Mouse (Mus musculus): Measurements from ENCODE around the gene 4933434E20Rik. TPM values are rescaled to one million over a fixed set of nuclear protein-coding genes. Genes with fewer than 3 reads are reported as not detected.
A peak's percentile ranks its signal among the peaks of the same experiment; 100 is the strongest.

The 4933434E20Rik gene
- polyA plus RNA-seq, 1 experiment from 2014 or later, result 206 TPM

DNA sequence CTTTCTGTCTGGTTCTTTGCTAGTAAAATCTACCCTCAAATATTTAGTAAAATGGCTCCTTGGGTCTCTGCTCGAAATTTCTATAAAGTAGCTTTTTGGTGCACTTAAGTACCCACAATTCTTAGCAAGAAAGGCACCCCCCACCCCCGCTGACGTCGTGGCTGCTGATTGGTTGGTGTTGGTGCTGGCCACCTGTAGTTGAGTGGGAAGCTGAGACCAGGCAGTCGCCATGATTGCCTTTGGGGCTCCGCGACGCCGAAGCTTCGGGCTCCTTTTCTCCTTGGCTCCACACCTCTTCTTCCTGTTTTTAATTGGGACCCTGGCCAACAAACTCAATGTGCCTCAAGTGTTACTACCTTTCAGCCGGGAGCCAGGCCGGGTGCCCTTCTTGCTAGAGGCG lies 52.5 kb downstream of the 4933434E20Rik start, which contains the start of gene Nup210l:
Nup210l (plus strand) TSS at position 195 of the 400 bp plus-strand sequence.
- Histone ChIP-seq H3K27me3 (replicated peaks) (no peaks in the 10 kb centered on the region), H3K4me3 (replicated peaks) (no peak within 1 kb of the TSS), H3K4me2 (no peak within 1 kb of the TSS), H3K27ac (replicated peaks) (no peak within 1 kb of the TSS), H3K36me3 (peaks cover 18% of the 10 kb centered on the region), H3K9ac (replicated peaks) (no peak within 1 kb of the TSS), H3K4me1 (no peaks in the 10 kb centered on the region), H3K9me3 (replicated peaks) (no peaks in the 10 kb centered on the region)
- ATAC-seq (ENCODE audit: low FRiP score), result no peak
- WGBS, result 87% methylated on average over 13 of the region's 13 CpGs

DNA sequence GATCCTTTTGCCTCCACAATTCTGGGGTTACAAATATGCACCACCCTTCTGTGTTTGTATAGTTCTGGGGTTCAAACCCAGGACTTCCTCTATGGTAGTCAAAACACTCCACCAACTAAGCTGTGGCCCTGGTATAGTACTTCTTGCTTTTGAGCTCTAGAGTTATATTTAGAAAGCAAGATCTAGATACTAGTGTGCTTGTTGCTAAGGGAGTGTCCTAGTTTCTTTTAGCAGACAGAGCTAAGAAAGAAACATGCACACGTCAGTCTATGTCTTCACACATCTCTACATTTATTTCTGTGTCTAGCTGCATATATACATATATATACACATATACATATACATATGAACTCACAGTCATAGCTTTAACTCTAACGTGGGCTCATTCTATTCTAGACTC lies 60.3 kb downstream of the 4933434E20Rik start:
- ATAC-seq (ENCODE audit: low FRiP score), result no peak
- 92% methylated on average over 2 of the region's 2 CpGs for WGBS
- no peaks in the 10 kb centered on the region for H3K27me3 ChIP-seq (replicated peaks)
- no peak overlapping the region for H3K4me3 ChIP-seq (replicated peaks)
- H3K36me3 ChIP-seq, result no peaks in the 10 kb centered on the region
- H3K27ac ChIP-seq (replicated peaks), result no peak overlapping the region
- H3K4me2 ChIP-seq, result no peak overlapping the region
- no peak overlapping the region for H3K9ac ChIP-seq (replicated peaks)
- H3K9me3 ChIP-seq (replicated peaks), result no peaks in the 10 kb centered on the region
- H3K4me1 ChIP-seq, result no peaks in the 10 kb centered on the region

DNA sequence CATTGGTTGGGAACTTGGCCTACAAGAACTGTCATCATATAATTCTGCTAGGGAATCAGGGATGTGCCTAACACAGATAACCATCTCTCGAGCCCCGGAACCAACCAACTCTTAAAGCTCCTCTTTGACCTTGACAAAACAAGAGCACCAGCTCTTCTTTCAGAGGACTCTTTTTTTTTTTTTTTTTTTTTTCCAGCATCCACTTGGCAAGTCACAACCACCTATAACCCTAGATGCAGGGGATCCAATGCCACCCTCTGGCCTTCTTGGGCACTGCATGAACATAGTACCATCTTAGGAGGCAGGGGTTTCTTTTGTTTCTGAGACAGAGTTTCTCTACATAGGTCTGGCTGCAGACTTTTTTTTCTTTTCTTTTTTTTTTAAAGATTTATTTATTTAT lies 62.9 kb downstream of the 4933434E20Rik start:
- WGBS, result 88% methylated on average over 2 of the region's 2 CpGs
- no peak overlapping the region for H3K9ac ChIP-seq (replicated peaks)
- no peaks in the 10 kb centered on the region for H3K27me3 ChIP-seq (replicated peaks)
- H3K4me3 ChIP-seq (replicated peaks), result no peak overlapping the region
- H3K4me1 ChIP-seq, result no peaks in the 10 kb centered on the region
- no peak for ATAC-seq (ENCODE audit: low FRiP score)
- H3K9me3 ChIP-seq (replicated peaks), result no peaks in the 10 kb centered on the region
- H3K36me3 ChIP-seq, result no peaks in the 10 kb centered on the region
- H3K4me2 ChIP-seq, result no peak overlapping the region
- no peak overlapping the region for H3K27ac ChIP-seq (replicated peaks)

DNA sequence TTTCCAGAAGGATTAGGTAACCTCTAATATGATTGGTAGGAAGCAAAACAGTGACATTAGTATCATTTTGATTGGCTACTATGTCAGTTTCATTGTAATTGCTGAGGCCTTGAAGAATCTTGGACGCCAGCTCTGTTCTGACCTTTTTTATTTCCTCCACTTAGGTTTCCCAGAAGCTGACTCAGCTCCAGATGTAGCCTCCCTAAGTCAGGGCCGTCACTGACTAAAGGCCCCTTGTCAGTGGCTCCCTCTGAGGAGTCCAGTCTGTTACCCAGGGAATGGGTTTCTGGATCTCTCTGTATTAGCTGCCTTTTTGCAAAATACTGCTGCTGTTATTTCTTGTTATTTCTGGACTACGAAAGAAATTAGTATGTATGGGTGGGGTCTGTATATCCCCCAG lies 64.1 kb downstream of the 4933434E20Rik start:
- no peaks in the 10 kb centered on the region for H3K27me3 ChIP-seq (replicated peaks)
- no peak overlapping the region for H3K4me2 ChIP-seq
- H3K27ac ChIP-seq (replicated peaks), result no peak overlapping the region
- no peak overlapping the region for H3K9ac ChIP-seq (replicated peaks)
- no peak overlapping the region for H3K4me3 ChIP-seq (replicated peaks)
- H3K4me1 ChIP-seq, result no peaks in the 10 kb centered on the region
- no peaks in the 10 kb centered on the region for H3K9me3 ChIP-seq (replicated peaks)
- ATAC-seq (ENCODE audit: low FRiP score), result no peak
- no peaks in the 10 kb centered on the region for H3K36me3 ChIP-seq
- WGBS, result 82% methylated on average over 3 of the region's 3 CpGs

MicroRNAs within 50 kb of the gene (microRNA counts, 519-probe panel; counts per million panel counts)
- microRNA mmu-miR-190b, result 3,161 counts per million, percentile 77 among the panel's probes with 10 or more counts

Small RNA genes lying within 50 kb of the gene (microRNA-seq; reads per million reads assigned to microRNA genes)
- gene Mir190b (12.3 reads per million, percentile 28 among the genes with 10 or more reads in this experiment), gene Mir7669 (not detected)

Other genes with a start within 250 kb of the 4933434E20Rik start
- gene She, start 220.3 kb upstream of the 4933434E20Rik start, polyA plus RNA-seq (2015; fragmentation: Nextera tagmentation; extraction: Ambion mirVana), result 1.4 and 2.0 TPM in 2 replicates
- 1.2 and 1.5 TPM in 2 replicates for gene Il6ra, start 138.4 kb upstream of the 4933434E20Rik start, polyA plus RNA-seq (2015; fragmentation: Nextera tagmentation; extraction: Ambion mirVana)
- 11.9 and 12.9 TPM in 2 replicates for gene Atp8b2, start 88.1 kb upstream of the 4933434E20Rik start, polyA plus RNA-seq (2015; fragmentation: Nextera tagmentation; extraction: Ambion mirVana)
- gene Hax1, start 52.9 kb upstream of the 4933434E20Rik start, polyA plus RNA-seq (2015; fragmentation: Nextera tagmentation; extraction: Ambion mirVana), result 105 and 114 TPM in 2 replicates
- 122 and 129 TPM in 2 replicates for gene Ubap2l, start 992 bp downstream of the 4933434E20Rik start, polyA plus RNA-seq (2015; fragmentation: Nextera tagmentation; extraction: Ambion mirVana)
- 313 and 382 TPM in 2 replicates for gene Tpm3, start 21.0 kb downstream of the 4933434E20Rik start, polyA plus RNA-seq (2015; fragmentation: Nextera tagmentation; extraction: Ambion mirVana)
- 0.09 and 0.17 TPM in 2 replicates for gene Nup210l, start 52.5 kb downstream of the 4933434E20Rik start, polyA plus RNA-seq (2015; fragmentation: Nextera tagmentation; extraction: Ambion mirVana)
- 856 and 950 TPM in 2 replicates for gene Rps27, start 162.0 kb downstream of the 4933434E20Rik start, polyA plus RNA-seq (2015; fragmentation: Nextera tagmentation; extraction: Ambion mirVana)
- gene Rab13, start 162.1 kb downstream of the 4933434E20Rik start, polyA plus RNA-seq (2015; fragmentation: Nextera tagmentation; extraction: Ambion mirVana), result 23.1 and 25.2 TPM in 2 replicates
- gene Jtb, start 180.0 kb downstream of the 4933434E20Rik start, polyA plus RNA-seq (2015; fragmentation: Nextera tagmentation; extraction: Ambion mirVana), result 93.0 and 93.3 TPM in 2 replicates
- 0.82 and 2.2 TPM in 2 replicates for gene Creb3l4, start 191.9 kb downstream of the 4933434E20Rik start, polyA plus RNA-seq (2015; fragmentation: Nextera tagmentation; extraction: Ambion mirVana)
- 49.3 and 56.0 TPM in 2 replicates for gene Slc39a1, start 196.5 kb downstream of the 4933434E20Rik start, polyA plus RNA-seq (2015; fragmentation: Nextera tagmentation; extraction: Ambion mirVana)
- 20.7 and 28.1 TPM in 2 replicates for gene Crtc2, start 202.5 kb downstream of the 4933434E20Rik start, polyA plus RNA-seq (2015; fragmentation: Nextera tagmentation; extraction: Ambion mirVana)
- gene Dennd4b, start 213.5 kb downstream of the 4933434E20Rik start, polyA plus RNA-seq (2015; fragmentation: Nextera tagmentation; extraction: Ambion mirVana), result 7.3 and 9.0 TPM in 2 replicates
- 13.2 and 15.0 TPM in 2 replicates for gene Gatad2b, start 241.5 kb downstream of the 4933434E20Rik start, polyA plus RNA-seq (2015; fragmentation: Nextera tagmentation; extraction: Ambion mirVana)